Mouse (Mus musculus) hindbrain, embryonic 11.5 days (tissue): ENCODE measurements at regions not wholly inside any gene's neighbourhood (a gene's known extent, or its start where the extent isn't known, plus 50 kb on each side); places are given as distances from the start of the nearest gene placed in this dataset.

Experiments used
- ATAC-seq: fragments of 200-750 bp; cut with Nextera tagmentation; 2 replicates; pipeline ENCODE4 v1.8.0; 2017; ENCODE audit warnings: mild to moderate bottlenecking, moderate TSS enrichment, moderate library complexity; ENCODE audit not compliant: low FRiP score
- DNase-seq: peaks from one replicate; pipeline ENCODE4 v3.0.0-alpha.2; 2015; ENCODE audit warnings: low spot score
- H3K27ac ChIP-seq: fragments of 300-500 bp; sonication (generic); 2 replicates; pipeline ENCODE4 v1.5.1; 2014; ENCODE audit warnings: mild to moderate bottlenecking, low read depth, low read length
- H3K27me3 ChIP-seq: fragments of 300-500 bp; sonication (generic); 2 replicates; pipeline ENCODE4 v1.6.1; 2014; ENCODE audit warnings: mild to moderate bottlenecking, low read length, moderate library complexity, mixed read lengths; ENCODE audit not compliant: control insufficient read depth, insufficient read depth
- H3K36me3 ChIP-seq: fragments of 300-500 bp; sonication (generic); 2 replicates; pipeline ENCODE4 v1.6.1; 2014; ENCODE audit warnings: mild to moderate bottlenecking, low read length, moderate library complexity, mixed read lengths; ENCODE audit not compliant: control insufficient read depth, insufficient read depth
- H3K4me1 ChIP-seq: fragments of 300-500 bp; sonication (generic); replicated peaks from 2 replicates; pipeline ENCODE4 v1.6.1; 2014; ENCODE audit warnings: low read length, mixed read lengths; ENCODE audit not compliant: control insufficient read depth, insufficient read depth
- H3K4me2 ChIP-seq: fragments of 300-500 bp; sonication (generic); replicated peaks from 2 replicates; pipeline ENCODE4 v1.6.1; 2014; ENCODE audit warnings: mild to moderate bottlenecking, low read depth, low read length
- H3K4me3 ChIP-seq: fragments of 300-500 bp; sonication (generic); 2 replicates; pipeline ENCODE4 v1.5.1; 2014; ENCODE audit warnings: low read depth, low read length
- H3K9ac ChIP-seq: fragments of 300-500 bp; sonication (generic); 2 replicates; pipeline ENCODE4 v1.6.1; 2014; ENCODE audit warnings: low read depth, low read length
- H3K9me3 ChIP-seq: fragments of 300-500 bp; sonication (generic); 2 replicates; pipeline ENCODE4 v1.6.1; 2016; ENCODE audit warnings: low read length; ENCODE audit not compliant: control insufficient read depth
- WGBS: fragments of 180-500 bp; shearing (Covaris S2); extraction: QIAGEN DNeasy Blood & Tissue Kit; methylation state at CpG from one replicate; pipeline ENCODE4 v1.1.7; 2014; 5-methylcytosine and 5-hydroxymethylcytosine counted together

GRCm38 (mm10) chr10:37589009-37589408 lies 450.3 kb upstream of the Marcks start:
- no peaks in the 10 kb centered on the region for H3K36me3 ChIP-seq
- DNase-seq = no peak
- H3K4me3 ChIP-seq = no peak overlapping the region
- no peaks in the 10 kb centered on the region for H3K9me3 ChIP-seq
- no peak overlapping the region for H3K9ac ChIP-seq
- H3K27me3 ChIP-seq = no peaks in the 10 kb centered on the region
- ATAC-seq = no peak
- no peak overlapping the region for H3K27ac ChIP-seq
- 92% methylated on average over 1 of the region's 1 CpGs for WGBS
- no peaks in the 10 kb centered on the region for H3K4me1 ChIP-seq
- no peak overlapping the region for H3K4me2 ChIP-seq

GRCm38 (mm10) chr10:37571171-37571570 lies 432.5 kb upstream of the Marcks start:
- no peaks in the 10 kb centered on the region for H3K36me3 ChIP-seq
- no peak overlapping the region for H3K27ac ChIP-seq
- no peak for DNase-seq
- H3K9me3 ChIP-seq = no peaks in the 10 kb centered on the region
- H3K9ac ChIP-seq = no peak overlapping the region
- no peaks in the 10 kb centered on the region for H3K27me3 ChIP-seq
- H3K4me1 ChIP-seq = no peaks in the 10 kb centered on the region
- ATAC-seq = no peak
- WGBS = 87% methylated on average over 2 of the region's 2 CpGs
- no peak overlapping the region for H3K4me3 ChIP-seq
- H3K4me2 ChIP-seq = no peak overlapping the region

GRCm38 (mm10) chr10:37561705-37562104 lies 423.0 kb upstream of the Marcks start:
- Histone ChIP-seq H3K27ac (no peak overlapping the region), H3K27me3 (no peaks in the 10 kb centered on the region), H3K4me2 (no peak overlapping the region), H3K4me3 (no peak overlapping the region), H3K9me3 (no peaks in the 10 kb centered on the region), H3K4me1 (no peaks in the 10 kb centered on the region), H3K9ac (no peak overlapping the region), H3K36me3 (no peaks in the 10 kb centered on the region)
- WGBS = 94% methylated on average over 2 of the region's 2 CpGs
- DNase-seq (no peak), ATAC-seq (no peak)

- Histone ChIP-seq H3K9me3 (no peaks in the 10 kb centered on the region), H3K27me3 (no peaks in the 10 kb centered on the region), H3K9ac (no peak overlapping the region), H3K4me3 (no peak overlapping the region), H3K36me3 (no peaks in the 10 kb centered on the region), H3K4me1 (no peaks in the 10 kb centered on the region), H3K27ac (no peak overlapping the region), H3K4me2 (no peak overlapping the region)
- ATAC-seq = no peak
- no peak for DNase-seq
- WGBS = 83% methylated on average over 2 of the region's 2 CpGs
Observed at GRCm38 (mm10) chr10:37549446-37549845, 410.7 kb upstream of the Marcks start.

- Histone ChIP-seq H3K4me3 (no peak overlapping the region), H3K4me2 (no peak overlapping the region), H3K4me1 (no peaks in the 10 kb centered on the region), H3K9ac (no peak overlapping the region), H3K27ac (no peak overlapping the region), H3K9me3 (no peaks in the 10 kb centered on the region), H3K27me3 (no peaks in the 10 kb centered on the region), H3K36me3 (no peaks in the 10 kb centered on the region)
- WGBS = 79% methylated on average over 1 of the region's 1 CpGs
- DNase-seq (no peak), ATAC-seq (no peak)
Observed at GRCm38 (mm10) chr10:37540703-37541102, 402.0 kb upstream of the Marcks start.

- DNase-seq (peak; percentile 3), ATAC-seq (no peak)
- Histone ChIP-seq H3K4me3 (no peak overlapping the region), H3K27me3 (no peaks in the 10 kb centered on the region), H3K9me3 (no peaks in the 10 kb centered on the region), H3K4me2 (no peak overlapping the region), H3K27ac (no peak overlapping the region), H3K36me3 (no peaks in the 10 kb centered on the region), H3K4me1 (no peaks in the 10 kb centered on the region), H3K9ac (no peak overlapping the region)
- 67% methylated on average over 3 of the region's 3 CpGs for WGBS
Observed at GRCm38 (mm10) chr10:37505966-37506615, 367.4 kb upstream of the Marcks start.

GRCm38 (mm10) chr10:37504468-37504867 lies 365.7 kb upstream of the Marcks start:
- Histone ChIP-seq H3K36me3 (no peaks in the 10 kb centered on the region), H3K27me3 (no peaks in the 10 kb centered on the region), H3K4me2 (no peak overlapping the region), H3K4me1 (no peaks in the 10 kb centered on the region), H3K4me3 (no peak overlapping the region), H3K27ac (no peak overlapping the region), H3K9ac (no peak overlapping the region), H3K9me3 (no peaks in the 10 kb centered on the region)
- 70% methylated on average over 2 of the region's 2 CpGs for WGBS
- no peak for DNase-seq
- ATAC-seq = no peak

GRCm38 (mm10) chr10:37502505-37502904 lies 363.8 kb upstream of the Marcks start:
- ATAC-seq (no peak), DNase-seq (no peak)

GRCm38 (mm10) chr10:37501043-37501442 lies 362.3 kb upstream of the Marcks start:
- no peaks in the 10 kb centered on the region for H3K9me3 ChIP-seq
- no peak overlapping the region for H3K4me2 ChIP-seq
- H3K4me3 ChIP-seq = no peak overlapping the region
- H3K9ac ChIP-seq = no peak overlapping the region
- H3K27ac ChIP-seq = no peak overlapping the region
- DNase-seq (no peak), ATAC-seq (no peak)
- no peaks in the 10 kb centered on the region for H3K4me1 ChIP-seq
- H3K27me3 ChIP-seq = no peaks in the 10 kb centered on the region
- WGBS = 92% methylated on average over 2 of the region's 2 CpGs
- no peaks in the 10 kb centered on the region for H3K36me3 ChIP-seq

More at GRCm38 (mm10) chr10:37502505-37502904, 363.8 kb upstream of the Marcks start:
- Histone ChIP-seq H3K4me1 (no peaks in the 10 kb centered on the region), H3K4me3 (no peak overlapping the region), H3K27ac (no peak overlapping the region), H3K9me3 (no peaks in the 10 kb centered on the region), H3K9ac (no peak overlapping the region), H3K36me3 (no peaks in the 10 kb centered on the region), H3K4me2 (no peak overlapping the region), H3K27me3 (no peaks in the 10 kb centered on the region)
